Mouse (Mus musculus): ENCODE measurements around the gene Inpp5a. TPM values are rescaled to one million over a fixed set of nuclear protein-coding genes. Genes with fewer than 3 reads are reported as not detected.
A peak's percentile ranks its signal among the peaks of the same experiment; 100 is the strongest.

The Inpp5a gene
- polyA plus RNA-seq, 1 experiment from 2014 or later, result 29.1 TPM

DNA sequence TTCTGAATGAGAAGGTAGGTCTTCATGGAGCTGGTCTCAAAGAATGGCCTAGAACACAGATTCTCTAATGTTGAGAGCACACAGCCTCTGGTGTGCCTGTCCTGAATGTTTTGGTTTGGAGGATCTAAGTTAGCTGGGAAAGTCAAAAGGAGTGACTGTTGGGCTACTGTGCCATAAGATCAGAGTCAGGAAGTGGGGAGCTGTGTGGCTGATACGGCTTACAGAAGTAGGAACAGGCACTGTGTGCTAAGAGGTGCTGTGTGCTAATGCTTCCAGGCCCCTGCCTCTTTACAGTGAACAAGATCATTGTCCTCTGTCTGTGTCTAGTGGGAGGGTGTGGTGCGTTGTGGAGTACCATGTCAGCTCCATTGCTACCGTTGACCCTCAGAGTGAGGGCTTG is 12.0 kb downstream of the Inpp5a start:
- H3K27ac ChIP-seq (ENCODE audit: low read depth, low read length), result peak overlapping the region; percentile 5; the same call in 1 of the 2 replicates
- H3K27me3 ChIP-seq (replicated peaks; ENCODE audit: control insufficient read depth, insufficient read depth, low read length), result no peaks in the 10 kb centered on the region
- H3K4me3 ChIP-seq (ENCODE audit: low read depth, low read length), result no peak overlapping the region
- no peak overlapping the region for H3K4me2 ChIP-seq (replicated peaks; ENCODE audit: low read depth)
- no peak for TF ChIP-seq CTCF (IDR thresholded peaks at IDR 0.05; ENCODE audit: low read depth)
- no peak for ATAC-seq
- no peaks in the 10 kb centered on the region; the same call in 1 of the 2 replicates for H3K36me3 ChIP-seq (ENCODE audit: control insufficient read depth, insufficient read depth)
- H3K9me3 ChIP-seq (ENCODE audit: control insufficient read depth), result no peaks in the 10 kb centered on the region
- no peak overlapping the region for H3K9ac ChIP-seq (ENCODE audit: low read depth, low read length)
- 56% methylated on average over 3 of the region's 3 CpGs for WGBS
- peaks cover 36% of the 10 kb centered on the region for H3K4me1 ChIP-seq (replicated peaks; ENCODE audit: control insufficient read depth, insufficient read depth, low read length)

DNA sequence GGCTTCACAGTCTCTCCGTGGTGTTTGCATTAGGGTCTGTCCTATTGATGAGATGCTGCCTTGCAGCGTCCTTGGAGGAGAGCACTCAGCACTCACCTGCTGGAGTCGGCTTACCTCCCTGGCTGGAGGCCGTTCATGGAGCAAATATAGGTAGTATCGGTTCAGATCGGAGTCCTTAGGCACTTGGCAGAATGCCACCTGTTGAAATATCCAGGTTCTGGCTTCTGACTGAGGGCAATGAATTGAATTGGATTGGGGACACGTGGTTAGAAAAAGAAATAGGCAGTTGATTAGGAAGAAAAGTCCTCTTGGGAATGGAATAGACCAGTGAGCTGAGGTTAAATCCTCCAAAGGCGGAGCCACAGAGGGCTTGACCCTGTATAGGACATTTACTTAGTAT is 12.9 kb downstream of the Inpp5a start:
- peaks cover 38% of the 10 kb centered on the region for H3K4me1 ChIP-seq (replicated peaks; ENCODE audit: control insufficient read depth, insufficient read depth, low read length)
- 51% methylated on average over 8 of the region's 8 CpGs for WGBS
- ATAC-seq, result no peak
- no peak for TF ChIP-seq CTCF (IDR thresholded peaks at IDR 0.05; ENCODE audit: low read depth)
- H3K27me3 ChIP-seq (replicated peaks; ENCODE audit: control insufficient read depth, insufficient read depth, low read length), result no peaks in the 10 kb centered on the region
- H3K9me3 ChIP-seq (ENCODE audit: control insufficient read depth), result no peaks in the 10 kb centered on the region
- H3K4me2 ChIP-seq (replicated peaks; ENCODE audit: low read depth), result no peak overlapping the region
- no peaks in the 10 kb centered on the region; the same call in 1 of the 2 replicates for H3K36me3 ChIP-seq (ENCODE audit: control insufficient read depth, insufficient read depth)
- H3K9ac ChIP-seq (ENCODE audit: low read depth, low read length), result no peak overlapping the region
- H3K4me3 ChIP-seq (ENCODE audit: low read depth, low read length), result no peak overlapping the region
- no peak overlapping the region for H3K27ac ChIP-seq (ENCODE audit: low read depth, low read length)

DNA sequence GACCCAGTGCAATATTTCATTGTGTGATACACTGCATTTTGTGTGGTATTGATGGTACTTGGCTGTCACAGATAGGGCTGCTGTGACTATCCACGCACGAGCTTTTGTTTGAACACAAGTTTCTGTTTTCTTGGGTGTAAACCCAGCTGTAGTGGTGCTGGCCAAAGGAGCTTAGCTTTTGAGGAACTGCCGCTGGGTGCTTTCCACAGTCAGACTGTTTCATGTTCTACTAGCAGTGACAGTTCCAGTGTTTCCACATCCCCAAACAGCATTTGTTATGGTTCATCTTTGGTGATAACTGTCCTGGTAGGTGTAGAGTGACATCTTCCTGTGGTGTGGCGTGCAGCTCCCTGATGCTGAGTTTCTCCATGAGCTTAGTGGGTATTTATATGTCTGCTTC is 13.8 kb downstream of the Inpp5a start:
- no peak for TF ChIP-seq CTCF (IDR thresholded peaks at IDR 0.05; ENCODE audit: low read depth)
- no peak overlapping the region for H3K4me3 ChIP-seq (ENCODE audit: low read depth, low read length)
- no peaks in the 10 kb centered on the region for H3K27me3 ChIP-seq (replicated peaks; ENCODE audit: control insufficient read depth, insufficient read depth, low read length)
- H3K4me1 ChIP-seq (replicated peaks; ENCODE audit: control insufficient read depth, insufficient read depth, low read length), result peaks cover 33% of the 10 kb centered on the region
- ATAC-seq, result no peak
- no peaks in the 10 kb centered on the region for H3K9me3 ChIP-seq (ENCODE audit: control insufficient read depth)
- WGBS, result 69% methylated on average over 4 of the region's 4 CpGs
- H3K9ac ChIP-seq (ENCODE audit: low read depth, low read length), result no peak overlapping the region
- no peak overlapping the region for H3K27ac ChIP-seq (ENCODE audit: low read depth, low read length)
- H3K4me2 ChIP-seq (replicated peaks; ENCODE audit: low read depth), result no peak overlapping the region
- no peaks in the 10 kb centered on the region; the same call in 1 of the 2 replicates for H3K36me3 ChIP-seq (ENCODE audit: control insufficient read depth, insufficient read depth)

DNA sequence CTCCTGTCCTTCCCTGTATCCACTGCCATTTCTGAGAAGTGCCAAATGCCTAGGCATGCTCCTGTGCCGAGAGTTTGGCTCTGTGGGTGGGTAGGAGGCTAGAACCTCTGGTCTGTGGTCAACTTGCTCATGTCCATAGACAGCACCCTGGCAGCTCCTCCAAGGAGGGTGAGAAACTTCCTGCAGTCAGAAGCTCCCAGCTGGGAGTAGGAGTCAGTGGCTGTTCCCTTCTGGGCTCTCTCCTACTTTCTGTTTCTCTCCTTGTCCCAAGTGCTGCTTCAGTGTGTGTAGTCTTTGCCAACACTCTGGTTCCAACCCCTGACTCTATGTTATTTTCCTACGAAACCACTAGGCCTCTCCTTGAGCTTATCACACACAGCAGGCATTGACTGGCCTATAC is 17.7 kb downstream of the Inpp5a start:
- no peaks in the 10 kb centered on the region; the same call in 1 of the 2 replicates for H3K36me3 ChIP-seq (ENCODE audit: control insufficient read depth, insufficient read depth)
- no peak overlapping the region for H3K9ac ChIP-seq (ENCODE audit: low read depth, low read length)
- WGBS, result 82% methylated on average over 2 of the region's 2 CpGs
- ATAC-seq, result no peak
- H3K27ac ChIP-seq (ENCODE audit: low read depth, low read length), result no peak overlapping the region
- H3K4me1 ChIP-seq (replicated peaks; ENCODE audit: control insufficient read depth, insufficient read depth, low read length), result peaks cover 9% of the 10 kb centered on the region
- no peak overlapping the region for H3K4me2 ChIP-seq (replicated peaks; ENCODE audit: low read depth)
- no peaks in the 10 kb centered on the region for H3K27me3 ChIP-seq (replicated peaks; ENCODE audit: control insufficient read depth, insufficient read depth, low read length)
- no peak overlapping the region for H3K4me3 ChIP-seq (ENCODE audit: low read depth, low read length)
- TF ChIP-seq CTCF (IDR thresholded peaks at IDR 0.05; ENCODE audit: low read depth), result no peak
- no peaks in the 10 kb centered on the region for H3K9me3 ChIP-seq (ENCODE audit: control insufficient read depth)

DNA sequence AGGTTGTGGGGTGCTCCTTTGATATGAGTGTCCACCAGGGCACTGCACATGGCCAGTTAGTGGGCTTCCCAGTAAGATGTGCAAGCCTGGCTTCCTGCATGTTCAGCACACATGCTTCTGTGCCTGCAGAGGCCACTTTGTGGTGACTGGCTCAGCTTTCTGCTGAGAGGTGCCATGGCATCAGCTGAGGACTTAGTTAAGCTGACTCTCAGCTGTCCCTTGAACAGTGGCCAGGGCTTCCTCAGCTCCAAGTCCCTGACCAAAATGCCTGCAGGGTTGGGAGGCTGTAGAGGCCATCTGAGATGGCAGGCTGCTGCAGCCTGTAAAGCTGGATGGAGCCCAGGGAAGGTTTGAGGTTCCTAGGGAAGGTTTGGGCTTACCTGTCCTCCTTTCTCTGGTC is 19.1 kb downstream of the Inpp5a start:
- Histone ChIP-seq H3K4me2 (replicated peaks; ENCODE audit: low read depth) (no peak overlapping the region), H3K36me3 (ENCODE audit: control insufficient read depth, insufficient read depth) (no peaks in the 10 kb centered on the region; the same call in 1 of the 2 replicates), H3K9ac (ENCODE audit: low read depth, low read length) (no peak overlapping the region), H3K27me3 (replicated peaks; ENCODE audit: control insufficient read depth, insufficient read depth, low read length) (no peaks in the 10 kb centered on the region), H3K27ac (ENCODE audit: low read depth, low read length) (no peak overlapping the region), H3K4me1 (replicated peaks; ENCODE audit: control insufficient read depth, insufficient read depth, low read length) (peaks cover 7% of the 10 kb centered on the region), H3K4me3 (ENCODE audit: low read depth, low read length) (no peak overlapping the region), H3K9me3 (ENCODE audit: control insufficient read depth) (no peaks in the 10 kb centered on the region)
- ATAC-seq, result no peak
- no peak for TF ChIP-seq CTCF (IDR thresholded peaks at IDR 0.05; ENCODE audit: low read depth)

DNA sequence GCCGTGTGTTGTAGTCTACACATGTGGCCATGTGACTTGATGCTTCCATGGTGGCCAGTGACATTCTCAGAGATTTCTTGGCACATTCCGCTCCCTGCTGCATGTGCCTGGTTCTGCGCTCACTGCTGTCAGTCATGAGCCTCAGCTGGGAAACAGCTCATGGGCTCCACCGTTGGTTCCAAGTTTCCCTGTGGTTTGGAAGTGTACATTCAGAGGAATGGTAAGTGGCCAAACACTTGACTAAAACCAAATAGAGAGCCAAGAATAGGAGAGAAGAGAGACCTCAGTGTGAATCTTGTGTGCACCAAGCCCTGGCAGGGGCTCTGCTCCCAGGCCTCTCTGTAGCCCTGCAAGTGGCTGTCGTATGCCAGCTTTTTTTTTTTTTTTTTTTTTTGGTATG is 21.0 kb downstream of the Inpp5a start:
- ATAC-seq, result no peak
- no peak overlapping the region for H3K27ac ChIP-seq (ENCODE audit: low read depth, low read length)
- no peak overlapping the region for H3K9ac ChIP-seq (ENCODE audit: low read depth, low read length)
- no peak overlapping the region for H3K4me2 ChIP-seq (replicated peaks; ENCODE audit: low read depth)
- WGBS, result 71% methylated on average over 5 of the region's 5 CpGs
- no peaks in the 10 kb centered on the region; the same call in 1 of the 2 replicates for H3K36me3 ChIP-seq (ENCODE audit: control insufficient read depth, insufficient read depth)
- H3K27me3 ChIP-seq (replicated peaks; ENCODE audit: control insufficient read depth, insufficient read depth, low read length), result no peaks in the 10 kb centered on the region
- H3K4me1 ChIP-seq (replicated peaks; ENCODE audit: control insufficient read depth, insufficient read depth, low read length), result peaks cover 10% of the 10 kb centered on the region
- peak; percentile 37; the same call in 1 of the 2 replicates for TF ChIP-seq CTCF (IDR thresholded peaks at IDR 0.05; ENCODE audit: low read depth)
- H3K4me3 ChIP-seq (ENCODE audit: low read depth, low read length), result no peak overlapping the region
- H3K9me3 ChIP-seq (ENCODE audit: control insufficient read depth), result no peaks in the 10 kb centered on the region

Measured in intestine, postnatal 0 days (tissue).